Mouse (Mus musculus) heart, embryonic 16.5 days (tissue): ENCODE results near the gene Llgl2. TPM values are rescaled to one million over a fixed set of nuclear protein-coding genes. Genes with fewer than 3 reads are reported as not detected.
A peak's percentile ranks its signal among the peaks of the same experiment; 100 is the strongest.

Experiments
- ATAC-seq: fragments of 200-750 bp; cut with Nextera tagmentation; replicated peaks from 2 replicates; pipeline ENCODE4 v1.8.0; 2017; ENCODE audit warnings: moderate number of reproducible peaks; ENCODE audit not compliant: insufficient read depth, low FRiP score; ENCODE audit errors: extremely low read depth
- H3K27ac ChIP-seq: fragments of 300-500 bp; sonication (generic); 2 replicates; pipeline ENCODE4 v1.5.1; 2014; ENCODE audit warnings: mild to moderate bottlenecking, low read length, control low read depth, moderate library complexity
- H3K27me3 ChIP-seq: fragments of 300-500 bp; sonication (generic); 2 replicates; pipeline ENCODE4 v1.6.1; 2014; ENCODE audit warnings: low read length, mixed read lengths; ENCODE audit not compliant: control insufficient read depth, insufficient read depth
- H3K36me3 ChIP-seq: fragments of 300-500 bp; sonication (generic); 2 replicates; pipeline ENCODE4 v1.6.1; 2014; ENCODE audit not compliant: control insufficient read depth, insufficient read depth
- H3K4me1 ChIP-seq: fragments of 300-500 bp; sonication (generic); 2 replicates; pipeline ENCODE4 v1.6.1; 2014; ENCODE audit warnings: low read length, mixed read lengths; ENCODE audit not compliant: control insufficient read depth, insufficient read depth
- H3K4me2 ChIP-seq: fragments of 300-500 bp; sonication (generic); 2 replicates; pipeline ENCODE4 v1.6.1; 2014; ENCODE audit warnings: low read depth, mild to moderate bottlenecking, control low read depth, low read length
- H3K4me3 ChIP-seq: fragments of 300-500 bp; sonication (generic); 2 replicates; pipeline ENCODE4 v1.5.1; 2014; ENCODE audit warnings: mild to moderate bottlenecking, control low read depth, low read length
- H3K9ac ChIP-seq: fragments of 300-500 bp; sonication (generic); 2 replicates; pipeline ENCODE4 v1.6.1; 2014; ENCODE audit warnings: low read length, control low read depth
- H3K9me3 ChIP-seq: fragments of 300-500 bp; sonication (generic); replicated peaks from 2 replicates; pipeline ENCODE4 v1.6.1; 2016; ENCODE audit warnings: low read length; ENCODE audit not compliant: control insufficient read depth
- WGBS: fragments of 180-500 bp; shearing (Covaris S2); extraction: QIAGEN DNeasy Blood & Tissue Kit; methylation state at CpG from one replicate; pipeline ENCODE4 v1.1.7; 2014; 5-methylcytosine and 5-hydroxymethylcytosine counted together
- polyA plus RNA-seq: library from polyadenylated mRNA; unstranded; fragments of >200 nt; fragmentation: Nextera tagmentation; extraction: Ambion mirVana; gene quantifications from 2 replicates; pipeline ENCODE4 v1.2.1, GENCODE M21; 2015

The Llgl2 gene
- polyA plus RNA-seq, 1 experiment from 2014 or later, result 17.7 TPM

DNA sequence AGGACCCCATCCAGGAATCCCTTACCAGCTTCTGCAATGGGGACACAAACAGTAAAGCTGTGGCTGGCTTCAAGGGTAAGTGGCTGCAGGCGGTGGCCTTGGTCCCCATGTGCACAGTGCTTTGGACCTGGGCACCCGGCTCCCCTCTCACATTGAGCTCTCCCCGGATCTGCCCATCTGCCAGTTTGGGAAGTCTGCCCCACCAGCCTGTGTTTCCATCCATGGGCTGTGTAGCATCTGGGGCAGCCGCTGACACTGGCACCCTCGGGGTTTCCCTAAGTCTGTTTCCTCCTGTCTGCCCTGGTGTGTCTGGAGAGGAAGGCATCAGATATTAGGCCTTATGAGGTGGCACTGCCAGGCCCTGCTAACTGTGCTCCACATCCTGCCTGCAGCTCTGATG lies 64.2 kb downstream of the Llgl2 start:
- H3K27me3 ChIP-seq, result peaks cover 11% of the 10 kb centered on the region
- no peaks in the 10 kb centered on the region for H3K9me3 ChIP-seq
- no peaks in the 10 kb centered on the region for H3K4me1 ChIP-seq
- no peak overlapping the region for H3K4me2 ChIP-seq
- H3K36me3 ChIP-seq, result no peaks in the 10 kb centered on the region
- no peak overlapping the region for H3K9ac ChIP-seq
- WGBS, result 88% methylated on average over 5 of the region's 5 CpGs
- ATAC-seq, result no peak
- H3K27ac ChIP-seq, result no peak overlapping the region
- H3K4me3 ChIP-seq, result no peak overlapping the region

DNA sequence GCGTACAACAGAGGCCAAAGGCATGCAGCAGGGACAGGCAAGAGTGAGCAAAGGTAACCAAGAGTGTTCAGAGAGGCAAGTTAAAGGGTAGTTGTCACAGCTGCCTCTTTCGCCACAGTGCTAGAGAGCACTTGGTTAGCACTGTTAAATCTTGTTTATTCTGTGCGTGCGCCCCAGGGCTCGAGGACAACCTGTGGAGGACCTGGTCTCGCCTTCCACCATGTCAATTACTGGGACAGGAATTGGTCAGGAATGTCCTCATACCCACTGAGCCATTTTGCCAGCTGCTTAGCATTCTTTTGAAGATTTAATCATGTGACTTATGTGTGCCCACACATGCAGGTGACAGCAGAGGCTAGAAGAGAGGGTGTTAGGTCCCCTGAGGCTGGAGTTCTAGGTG lies 65.3 kb downstream of the Llgl2 start:
- WGBS, result 77% methylated on average over 6 of the region's 6 CpGs
- Histone ChIP-seq H3K9ac (no peak overlapping the region), H3K9me3 (no peaks in the 10 kb centered on the region), H3K4me2 (no peak overlapping the region), H3K4me3 (no peak overlapping the region), H3K27me3 (0 out of 2 replicates have a peak, but pooled peaks cover 2% of the 10 kb centered on the region), H3K4me1 (no peaks in the 10 kb centered on the region), H3K27ac (no peak overlapping the region), H3K36me3 (peaks cover 2% of the 10 kb centered on the region; the same call in 1 of the 2 replicates)
- no peak for ATAC-seq

DNA sequence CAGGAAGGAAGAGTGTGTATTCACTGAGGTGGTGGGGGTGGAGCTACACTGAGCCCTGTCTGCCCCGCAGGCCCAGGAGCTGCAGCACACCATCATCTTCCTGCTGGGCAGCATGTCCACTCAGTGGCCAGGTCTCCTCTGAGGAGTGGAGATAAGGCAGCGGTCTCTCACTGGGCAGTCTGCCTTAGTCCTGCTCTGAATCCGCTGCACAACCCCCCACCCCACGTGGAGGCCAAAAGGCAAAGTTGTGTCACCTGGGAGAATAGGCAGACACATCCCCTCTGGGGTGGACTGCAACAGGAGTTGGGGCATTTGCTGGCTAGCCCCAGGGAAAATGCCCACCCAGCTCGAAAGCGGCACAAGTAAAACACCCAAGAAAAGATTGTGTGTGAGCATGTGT lies 68.4 kb downstream of the Llgl2 start:
- H3K9ac ChIP-seq, result no peak overlapping the region
- H3K27ac ChIP-seq, result no peak overlapping the region
- H3K4me3 ChIP-seq, result no peak overlapping the region
- H3K4me1 ChIP-seq, result no peaks in the 10 kb centered on the region
- 47% methylated on average over 6 of the region's 6 CpGs for WGBS
- H3K36me3 ChIP-seq, result peaks cover 9% of the 10 kb centered on the region; the same call in 1 of the 2 replicates
- ATAC-seq, result no peak
- no peaks in the 10 kb centered on the region for H3K27me3 ChIP-seq
- no peaks in the 10 kb centered on the region for H3K9me3 ChIP-seq
- H3K4me2 ChIP-seq, result no peak overlapping the region

GRCm38 (mm10) chr11:115893071-115893470 lies 69.2 kb downstream of the Llgl2 start:
- H3K4me2 ChIP-seq, result no peak overlapping the region
- no peak for ATAC-seq
- no peaks in the 10 kb centered on the region for H3K4me1 ChIP-seq
- H3K27ac ChIP-seq, result no peak overlapping the region
- 85% methylated on average over 9 of the region's 9 CpGs for WGBS
- no peak overlapping the region for H3K9ac ChIP-seq
- no peaks in the 10 kb centered on the region for H3K9me3 ChIP-seq
- peaks cover 9% of the 10 kb centered on the region; the same call in 1 of the 2 replicates for H3K36me3 ChIP-seq
- no peak overlapping the region for H3K4me3 ChIP-seq
- no peaks in the 10 kb centered on the region for H3K27me3 ChIP-seq

DNA sequence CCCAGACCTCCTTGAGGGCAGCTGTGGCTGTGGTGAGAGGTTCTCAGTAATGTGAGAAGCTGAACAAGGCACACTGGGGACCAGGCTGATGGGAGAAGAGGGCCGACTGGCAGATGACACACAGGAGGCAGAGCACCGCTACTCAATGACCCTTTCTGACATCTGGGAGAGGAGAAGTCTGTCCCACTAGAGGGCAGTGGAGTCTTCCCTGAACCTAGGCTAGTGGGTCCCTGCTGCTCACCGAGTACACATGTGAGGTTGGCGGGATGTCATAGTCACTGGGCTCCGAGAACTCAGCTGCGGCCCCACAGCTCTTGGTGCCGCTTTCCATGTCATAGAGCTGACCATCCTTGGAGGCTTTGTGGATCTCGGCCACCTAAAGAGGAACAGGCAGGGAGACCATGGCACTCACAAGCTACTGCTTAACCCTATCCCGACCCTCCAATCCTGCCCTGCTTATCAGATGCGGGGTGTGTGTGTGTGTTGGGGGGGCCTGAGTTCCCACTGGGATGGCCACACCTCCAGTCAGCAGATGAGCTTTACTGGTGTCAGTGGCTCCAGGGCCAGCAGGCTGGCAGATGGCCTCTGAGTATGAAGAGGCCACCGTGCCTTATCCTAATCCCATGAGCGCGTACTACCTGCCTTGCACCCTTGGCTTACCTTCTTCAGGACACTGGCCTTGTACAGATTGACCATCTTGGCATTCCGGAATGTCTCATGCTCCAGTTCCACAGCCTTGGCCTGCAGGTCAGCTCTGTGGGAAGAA lies 71.1 kb downstream of the Llgl2 start:
- Histone ChIP-seq H3K4me3 (no peak overlapping the region), H3K4me1 (peaks cover 16% of the 10 kb centered on the region), H3K36me3 (peaks cover 9% of the 10 kb centered on the region; the same call in 1 of the 2 replicates), H3K27me3 (no peaks in the 10 kb centered on the region), H3K27ac (no peak overlapping the region), H3K9ac (no peak overlapping the region), H3K9me3 (no peaks in the 10 kb centered on the region), H3K4me2 (no peak overlapping the region)
- ATAC-seq, result no peak
- WGBS, result 60% methylated on average over 14 of the region's 14 CpGs

GRCm38 (mm10) chr11:115898446-115898845 lies 74.6 kb downstream of the Llgl2 start:
- 71% methylated on average over 7 of the region's 7 CpGs for WGBS
- Histone ChIP-seq H3K36me3 (peaks cover 9% of the 10 kb centered on the region; the same call in 1 of the 2 replicates), H3K27me3 (no peaks in the 10 kb centered on the region), H3K4me3 (no peak overlapping the region), H3K9ac (peak overlapping the region; percentile 21; the same call in 1 of the 2 replicates), H3K9me3 (no peaks in the 10 kb centered on the region), H3K4me2 (no peak overlapping the region), H3K4me1 (peaks cover 40% of the 10 kb centered on the region), H3K27ac (peak overlapping the region; percentile 98)
- no peak for ATAC-seq

GRCm38 (mm10) chr11:115898886-115899285 lies 75.0 kb downstream of the Llgl2 start:
- no peak overlapping the region for H3K9ac ChIP-seq
- no peak overlapping the region for H3K4me3 ChIP-seq
- H3K4me1 ChIP-seq, result peaks cover 44% of the 10 kb centered on the region
- H3K9me3 ChIP-seq, result no peaks in the 10 kb centered on the region
- 0 out of 2 replicates have a peak, but pooled peaks cover 6% of the 10 kb centered on the region for H3K36me3 ChIP-seq
- no peak for ATAC-seq
- H3K27me3 ChIP-seq, result no peaks in the 10 kb centered on the region
- H3K27ac ChIP-seq, result peak overlapping the region; percentile 98
- H3K4me2 ChIP-seq, result no peak overlapping the region
- 18% methylated on average over 4 of the region's 4 CpGs for WGBS

- Histone ChIP-seq H3K9me3 (no peaks in the 10 kb centered on the region), H3K4me2 (peak within 1 kb of the TSS; percentile 67), H3K4me1 (peaks cover 51% of the 10 kb centered on the region), H3K9ac (peak within 1 kb of the TSS; percentile 75), H3K4me3 (peak within 1 kb of the TSS; percentile 57), H3K27me3 (no peaks in the 10 kb centered on the region), H3K27ac (peak within 1 kb of the TSS; percentile 98), H3K36me3 (0 out of 2 replicates have a peak, but pooled peaks cover 6% of the 10 kb centered on the region)
- peak; percentile 53 for ATAC-seq
- 23% methylated on average over 16 of the region's 16 CpGs for WGBS
Observed at GRCm38 (mm10) chr11:115899486-115900266, 75.8 kb downstream of the Llgl2 start, which contains the start of gene Smim5. Gene Smim5, plus strand, starts transcription at chr11:115899966.
